Mouse (Mus musculus) cerebellum, adult 2 months (tissue): ENCODE data around the gene Diras1. TPM values are rescaled to one million over a fixed set of nuclear protein-coding genes. Genes with fewer than 3 reads are reported as not detected.

Experiments
- DNase-seq, 2 experiments: peaks; one replicate each; pipeline ENCODE4 v3.0.0; 2021
- H3K27ac ChIP-seq: fragments of 200-500 bp; 2 replicates; pipeline ENCODE4 v1.5.1; 2012; ENCODE audit warnings: low read length, control low read depth, inconsistent platforms; ENCODE audit not compliant: insufficient read depth
- H3K27me3 ChIP-seq: fragments of 200-500 bp; 2 replicates; pipeline ENCODE4 v1.6.1; 2012; ENCODE audit warnings: inconsistent platforms, mild to moderate bottlenecking, low read length, moderate library complexity; ENCODE audit not compliant: control insufficient read depth, insufficient read depth
- H3K4me1 ChIP-seq: fragments of 200-500 bp; 2 replicates; pipeline ENCODE4 v1.6.1; 2011; ENCODE audit warnings: low read length; ENCODE audit not compliant: control insufficient read depth, insufficient read depth
- H3K4me3 ChIP-seq: fragments of 200-500 bp; replicated peaks from 2 replicates; pipeline ENCODE3; 2011; ENCODE audit warnings: mild to moderate bottlenecking, low read depth, low read length, control low read depth; ENCODE audit not compliant: insufficient read depth
- CTCF ChIP-seq: fragments of 200-500 bp; IDR thresholded peaks from 2 replicates; pipeline ENCODE4 v1.5.1; 2011; ENCODE audit warnings: low read depth, mild to moderate bottlenecking, control low read depth, low read length, moderate library complexity, borderline replicate concordance; ENCODE audit not compliant: insufficient read depth
- POLR2A ChIP-seq: fragments of 200-500 bp; IDR thresholded peaks from 2 replicates; pipeline ENCODE4 v1.6.1; 2011; ENCODE audit warnings: low read length, control low read depth, borderline replicate concordance; ENCODE audit not compliant: insufficient read depth
- WGBS: fragments of 180-500 bp; shearing (Covaris S2); methylation state at CpG from one replicate; pipeline ENCODE4 v1.1.7; 2018; 5-methylcytosine and 5-hydroxymethylcytosine counted together
- polyA plus RNA-seq: library from polyadenylated mRNA; depleted of rRNA; stranded (reverse); fragments of >200 nt; gene quantifications from 2 replicates; pipeline ENCODE4 v1.2.3, GENCODE M21; 2012

Diras1 gene
- polyA plus RNA-seq, 1 experiment: 136 TPM

DNA sequence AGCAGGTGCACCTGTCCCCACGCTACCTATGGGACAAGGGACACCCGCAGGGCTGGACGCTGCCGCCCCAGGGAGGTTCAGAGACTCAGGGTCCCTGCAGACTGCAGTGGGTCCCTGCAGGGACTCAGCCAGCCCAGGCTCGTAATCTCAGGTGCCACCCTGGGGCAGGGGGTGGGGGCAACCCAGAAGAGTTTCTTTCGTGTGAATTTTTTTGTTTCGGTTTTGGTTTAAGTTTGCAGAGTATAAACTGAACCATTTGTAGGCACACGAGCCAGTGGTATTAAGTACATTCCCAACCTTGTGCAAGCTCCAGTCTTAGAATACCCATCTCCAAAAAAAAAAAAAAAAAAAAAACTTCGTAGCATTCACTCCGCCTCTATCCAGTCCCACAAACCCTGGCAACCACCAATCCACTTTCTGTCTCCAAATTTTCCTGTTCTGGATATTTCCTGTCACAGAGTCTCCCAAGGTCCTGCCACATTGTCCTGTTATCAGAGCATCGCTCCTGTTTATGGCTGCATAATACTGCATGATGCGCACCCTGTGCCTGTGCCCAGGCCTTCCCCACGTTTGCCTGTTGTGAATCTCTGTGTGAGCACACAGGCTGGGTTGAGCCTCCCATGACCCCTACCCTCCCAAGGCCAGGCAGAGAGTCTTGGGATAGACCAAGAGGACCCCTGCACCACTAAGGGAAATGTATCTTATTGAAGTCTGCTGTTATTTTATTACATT lies 39.3 kb downstream of the Diras1 start:
- WGBS: 32% methylated on average over 13 of the region's 13 CpGs
- Histone ChIP-seq H3K4me3 (peak overlapping the region; percentile 53), H3K27ac (no peak overlapping the region), H3K27me3 (no peaks in the 10 kb centered on the region), H3K4me1 (peaks cover 4% of the 10 kb centered on the region)
- TF ChIP-seq POLR2A: no peak
- no peak for TF ChIP-seq CTCF
- no peak for DNase-seq

DNA sequence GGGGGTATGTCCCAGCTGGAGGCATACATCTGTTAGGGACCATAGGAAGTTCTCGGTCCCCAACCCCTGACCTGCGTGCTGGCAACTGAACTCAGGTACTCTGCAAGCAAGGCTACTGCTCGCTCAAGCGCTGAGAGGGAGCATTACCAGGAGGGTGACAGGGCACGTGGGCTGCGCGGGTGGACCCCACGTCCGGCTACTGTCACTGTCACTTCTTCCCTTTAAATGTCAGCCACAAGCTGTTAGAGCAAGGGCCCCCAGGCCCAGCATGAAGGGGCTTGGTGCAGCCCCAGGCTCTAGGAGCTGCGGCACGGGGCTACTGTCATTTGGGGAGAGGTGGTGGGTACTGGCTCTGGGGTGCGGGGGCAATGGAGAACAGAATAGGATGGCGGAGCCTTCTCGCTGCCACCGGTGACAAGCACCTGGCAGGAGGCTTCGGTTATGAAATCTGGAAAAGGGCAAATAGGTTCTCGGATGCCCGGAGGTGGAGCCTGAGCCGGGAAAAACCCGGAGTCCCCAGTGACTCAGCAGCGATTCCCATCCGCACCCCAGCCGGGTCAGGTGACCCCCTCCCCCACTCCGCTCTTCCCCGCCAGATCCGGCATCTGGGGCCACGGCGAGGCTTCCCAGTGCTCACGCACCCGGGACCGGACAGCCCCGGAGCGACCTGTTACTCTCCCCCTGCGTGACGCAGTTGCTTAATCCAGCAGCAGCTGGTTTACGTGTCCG lies 40.1 kb downstream of the Diras1 start:
- peaks cover 4% of the 10 kb centered on the region for H3K4me1 ChIP-seq
- peak; percentile 67 for DNase-seq
- H3K27me3 ChIP-seq: no peaks in the 10 kb centered on the region
- TF ChIP-seq POLR2A (no peak), CTCF (no peak)
- peak overlapping the region; percentile 53 for H3K4me3 ChIP-seq
- WGBS: 6% methylated on average over 37 of the region's 37 CpGs
- H3K27ac ChIP-seq: 0 out of 2 replicates have a peak overlapping the region, but pooled peaks have one; percentile 12

DNA sequence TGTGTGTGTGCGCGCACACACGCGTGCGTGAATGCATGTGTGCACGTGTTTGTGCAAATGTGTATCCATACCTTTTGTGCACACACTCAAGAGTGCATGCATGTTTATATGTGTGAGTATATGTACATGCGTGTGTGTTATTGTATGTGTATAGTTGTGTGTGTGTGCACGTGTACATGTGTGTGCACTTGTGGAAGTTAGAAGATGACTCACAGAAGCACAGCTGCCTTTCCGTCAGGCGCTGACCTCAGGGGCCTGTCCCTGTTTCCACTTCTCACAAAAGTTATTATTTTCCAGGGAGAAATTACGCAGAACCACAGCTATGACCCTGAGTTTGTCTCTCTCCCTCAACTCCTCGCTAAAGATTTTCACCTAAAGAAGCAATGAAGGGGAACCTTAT lies 41.2 kb downstream of the Diras1 start:
- Histone ChIP-seq H3K4me3 (no peak overlapping the region), H3K27me3 (no peaks in the 10 kb centered on the region), H3K4me1 (peaks cover 4% of the 10 kb centered on the region), H3K27ac (no peak overlapping the region)
- 94% methylated on average over 12 of the region's 12 CpGs for WGBS
- TF ChIP-seq CTCF: no peak
- no peak for TF ChIP-seq POLR2A
- DNase-seq: no peak

DNA sequence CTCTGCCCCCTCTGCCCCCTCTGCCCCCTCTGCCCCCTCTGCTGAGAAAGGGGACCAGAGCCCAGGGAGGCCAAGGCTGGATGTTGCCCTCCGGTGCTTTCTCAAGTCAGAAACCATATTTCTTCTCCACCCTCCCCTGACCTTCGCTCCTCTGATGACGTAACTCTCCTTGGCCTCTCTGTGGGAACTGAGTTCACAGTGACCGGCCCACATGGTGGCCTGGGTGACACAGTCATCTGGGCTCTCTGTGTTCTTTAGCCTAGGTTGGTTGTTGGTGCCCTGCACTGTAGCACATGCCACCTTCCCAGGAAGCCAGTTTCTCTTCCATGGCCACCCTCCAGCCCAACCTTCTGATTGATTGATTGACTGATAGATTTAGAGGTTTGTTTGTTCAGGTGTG lies 43.1 kb downstream of the Diras1 start:
- WGBS: 80% methylated on average over 4 of the region's 4 CpGs
- H3K4me1 ChIP-seq: peaks cover 4% of the 10 kb centered on the region
- no peak overlapping the region for H3K27ac ChIP-seq
- H3K27me3 ChIP-seq: no peaks in the 10 kb centered on the region
- DNase-seq: no peak
- no peak overlapping the region for H3K4me3 ChIP-seq
- TF ChIP-seq POLR2A: no peak
- TF ChIP-seq CTCF: no peak

DNA sequence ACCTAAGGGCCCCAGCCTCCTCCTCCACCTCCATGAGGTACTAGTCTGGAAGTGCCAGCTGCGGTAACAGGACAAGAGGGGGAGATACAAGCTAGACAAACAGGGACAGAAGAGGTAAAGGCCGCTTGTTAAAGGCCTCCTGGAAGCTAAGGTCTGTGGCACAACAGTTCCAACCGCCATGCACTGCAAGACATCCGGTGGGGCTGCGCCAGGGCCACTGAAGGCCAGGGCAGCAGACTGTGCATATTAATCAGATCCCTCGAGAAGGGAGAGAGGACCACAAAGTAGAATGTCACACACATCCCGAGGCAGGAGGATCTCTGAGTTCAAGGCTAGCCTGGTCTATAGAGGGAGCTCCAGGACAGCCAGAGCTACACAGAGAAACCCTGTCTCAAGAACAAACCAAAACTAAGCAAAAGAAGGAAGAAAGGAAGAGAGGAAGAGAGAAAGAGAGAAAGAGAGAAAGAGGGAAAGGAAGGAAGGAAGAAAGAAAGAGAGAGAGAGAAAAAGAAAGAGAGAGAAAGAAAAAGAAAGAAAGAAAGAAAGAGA lies 43.8 kb downstream of the Diras1 start:
- H3K4me1 ChIP-seq: peaks cover 4% of the 10 kb centered on the region
- 35% methylated on average over 7 of the region's 7 CpGs for WGBS
- no peak overlapping the region for H3K27ac ChIP-seq
- TF ChIP-seq POLR2A (no peak), CTCF (no peak)
- DNase-seq: no peak
- H3K4me3 ChIP-seq: no peak overlapping the region
- no peaks in the 10 kb centered on the region for H3K27me3 ChIP-seq

DNA sequence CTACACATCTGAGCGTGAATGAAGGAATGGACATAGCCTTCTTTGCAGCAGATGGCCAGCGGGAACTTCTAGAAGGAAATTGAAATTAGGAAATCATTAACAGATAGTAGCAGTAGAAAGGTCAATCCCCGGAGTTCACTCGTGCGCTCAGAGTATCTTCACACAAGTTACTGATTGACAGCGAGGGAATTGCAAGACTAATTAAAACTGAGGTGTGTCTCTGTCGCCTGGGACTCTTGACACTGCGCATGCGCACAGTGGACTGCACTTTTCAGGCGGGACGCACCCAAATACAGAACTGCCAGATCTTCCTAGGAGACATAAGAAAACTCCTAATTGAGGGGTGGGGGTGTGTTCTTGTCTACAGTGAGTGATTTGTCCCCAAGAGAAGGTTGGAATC lies 50.0 kb downstream of the Diras1 start:
- TF ChIP-seq CTCF (no peak), POLR2A (no peak)
- Histone ChIP-seq H3K27me3 (no peaks in the 10 kb centered on the region), H3K4me3 (no peak overlapping the region), H3K4me1 (peaks cover 19% of the 10 kb centered on the region), H3K27ac (no peak overlapping the region)
- WGBS: 94% methylated on average over 11 of the region's 11 CpGs
- no peak for DNase-seq

DNA sequence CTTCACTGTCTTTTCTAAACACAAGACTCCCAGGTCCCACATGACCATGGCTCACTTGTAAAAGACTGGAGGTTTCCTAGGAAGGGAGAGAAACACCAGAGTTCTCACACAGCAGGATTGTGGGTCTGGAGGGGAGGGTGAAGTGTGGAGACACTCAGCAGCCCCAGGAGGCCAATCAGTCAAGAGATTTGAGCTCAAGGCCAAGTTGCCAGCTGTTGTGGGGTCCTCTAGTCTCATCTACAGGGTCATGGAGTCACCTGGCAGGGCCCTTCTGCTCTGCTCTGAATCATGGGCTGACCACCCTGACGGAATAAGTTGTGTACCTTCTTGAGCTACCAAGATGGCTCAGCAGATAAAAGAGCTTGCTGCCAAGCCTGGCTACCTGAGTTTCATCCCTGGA lies 51.7 kb downstream of the Diras1 start:
- H3K4me1 ChIP-seq: peaks cover 19% of the 10 kb centered on the region
- DNase-seq: no peak
- TF ChIP-seq CTCF (no peak), POLR2A (no peak)
- no peak overlapping the region for H3K27ac ChIP-seq
- no peaks in the 10 kb centered on the region for H3K27me3 ChIP-seq
- WGBS: 75% methylated on average over 1 of the region's 1 CpGs
- no peak overlapping the region for H3K4me3 ChIP-seq
